Mouse (Mus musculus) 3134 (cell line): ENCODE measurements around the gene Emsy.

ENCODE experiments used
- DNase-seq: peaks from one replicate; pipeline ENCODE4 v3.0.0-alpha.2; 2011; ENCODE audit warnings: low spot score; ENCODE audit not compliant: insufficient read length; ENCODE audit errors: extremely low read depth

The Emsy gene

GRCm38 (mm10) chr7:98580441-98580840 is 76.1 kb downstream of the Emsy start:
- no peak for DNase-seq

GRCm38 (mm10) chr7:98579731-98580130 is 76.9 kb downstream of the Emsy start:
- no peak for DNase-seq

- no peak for DNase-seq
Measured at GRCm38 (mm10) chr7:98577461-98577860, 79.1 kb downstream of the Emsy start.

GRCm38 (mm10) chr7:98575651-98576239 is 80.8 kb downstream of the Emsy start:
- DNase-seq, result no peak

GRCm38 (mm10) chr7:98574771-98575191 is 81.8 kb downstream of the Emsy start:
- DNase-seq, result no peak

- no peak for DNase-seq
Measured at GRCm38 (mm10) chr7:98574271-98574670, 82.3 kb downstream of the Emsy start.

- DNase-seq, result no peak
Measured at GRCm38 (mm10) chr7:98573231-98573781, 83.3 kb downstream of the Emsy start.

- no peak for DNase-seq
Measured at GRCm38 (mm10) chr7:98572223-98572868, 84.2 kb downstream of the Emsy start.

GRCm38 (mm10) chr7:98570824-98571505 is 85.6 kb downstream of the Emsy start:
- peak; percentile 30 for DNase-seq

GRCm38 (mm10) chr7:98567056-98567455 is 89.5 kb downstream of the Emsy start:
- no peak for DNase-seq

- no peak for DNase-seq
Measured at GRCm38 (mm10) chr7:98564607-98565364, 91.8 kb downstream of the Emsy start.

GRCm38 (mm10) chr7:98563991-98564390 is 92.6 kb downstream of the Emsy start:
- DNase-seq, result no peak

GRCm38 (mm10) chr7:98562966-98563365 is 93.6 kb downstream of the Emsy start:
- no peak for DNase-seq

GRCm38 (mm10) chr7:98562186-98562585 is 94.4 kb downstream of the Emsy start:
- DNase-seq, result no peak

GRCm38 (mm10) chr7:98561556-98562164 is 94.9 kb downstream of the Emsy start:
- DNase-seq, result no peak

GRCm38 (mm10) chr7:98558128-98558921 is 98.3 kb downstream of the Emsy start:
- DNase-seq, result peak; percentile 88

- no peak for DNase-seq
Measured at GRCm38 (mm10) chr7:98556767-98557394, 99.7 kb downstream of the Emsy start.

- DNase-seq, result no peak
Measured at GRCm38 (mm10) chr7:98551041-98551440, 105.5 kb downstream of the Emsy start.

- no peak for DNase-seq
Measured at GRCm38 (mm10) chr7:98550596-98550995, 106.0 kb downstream of the Emsy start.
